Comparison of ENCODE assay signal across 27 mouse cellular contexts in the genomic region with DNA sequence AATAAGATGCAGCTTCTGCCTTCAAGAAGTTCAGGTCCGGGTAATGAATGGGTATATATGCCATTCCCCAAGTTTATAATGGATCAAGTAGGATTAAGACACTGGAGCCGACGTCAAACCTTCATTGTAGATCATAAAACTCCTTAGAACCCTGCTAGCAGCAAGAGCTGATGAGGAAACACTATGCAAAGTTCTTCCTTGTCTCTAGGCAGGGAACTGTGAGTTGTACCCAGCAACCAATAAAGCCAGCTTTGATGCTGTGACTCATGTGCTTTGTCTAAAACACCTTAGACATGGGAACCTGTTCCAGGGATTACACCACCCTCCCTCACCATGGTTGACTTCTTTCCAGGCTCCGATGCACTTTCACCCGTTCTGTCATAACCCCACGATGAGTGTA. TPM values are rescaled to one million over a fixed set of nuclear protein-coding genes. Genes with fewer than 3 reads are reported as not detected.
DNase-seq lines count a peak whose midpoint lies in the region; ATAC-seq and TF ChIP-seq lines count a peak whose summit lies in the region.
"Had no signal": no experiment of that assay in that cellular context is flagged by ENCODE, and none has a peak within 500 bp of the region (broad histone marks: within the 10 kb centered on the region; RNA-seq: fewer than 3 reads in every experiment).

No protein-coding gene starts in this region.

- peak; percentile 25 for DNase-seq in Patski (ENCODE audit: low read depth, low spot score)
- peak; percentile 86 for DNase-seq in fat pad, adult 2 months (ENCODE audit: extremely low read depth, low read depth, low spot score)
- peak; percentile 19 for DNase-seq in large intestine, adult 2 months (ENCODE audit: low read depth, low spot score)
- DNase-seq in heart, postnatal 4 days, result no peak
- no peak for DNase-seq in heart, adult 18-20 months
- DNase-seq in kidney, postnatal 10 days, result no peak
- DNase-seq: adrenal gland, adult 8-10 months; adrenal gland, postnatal 14 days; adrenal gland, postnatal 36 days; cerebellum, adult 11-12 months; cerebellum, adult 2 months; cerebellum, adult 9-10 months; cerebellum, postnatal 10 days; cerebellum, postnatal 25 days had no signal

- in situ Hi-C loops in Patski (cut with MboI; ENCODE audit: low pct_unique_long_range_greater_than_20kb), result no loop called here

- TF ChIP-seq CTCF in Patski (IDR thresholded peaks at IDR 0.05), result no peak

- CTCF ChIA-PET in Patski (lab: Charles Lee), result interaction anchor here (1.1 to 1.2 kb wide), 2 partner anchors 14 to 20 kb away, joined by 3 read pairs; no protein-coding TSS in a partner anchor

- POLR2A ChIA-PET in Patski (lab: Charles Lee), result no interaction called here

- H3K27me3 ChIP-seq in Patski, result no peaks in the 10 kb centered on the region
- H3K27me3 ChIP-seq: embryonic facial prominence, embryonic 12.5 days; forebrain, embryonic 12.5 days had no signal

- ATAC-seq in Patski, result peak; percentile 35
- ATAC-seq: activated CD4-positive, CD25-positive, alpha-beta regulatory T cell, adult 4 months; forebrain, embryonic 14.5 days; forebrain, embryonic 16.5 days had no signal

- WGBS in large intestine, adult 2 months, result 36% methylated on average over 6 of the region's 6 CpGs

RNA-seq across cellular contexts. Expression of a gene that starts 11.2 kb away (rescaled TPM):
- polyA plus RNA-seq in Patski (2021), result not detected
- not detected in 2 replicates for polyA plus RNA-seq in large intestine, adult 2 months (2012; rRNA removed)
- not detected for total RNA-seq in heart, postnatal 4 days (2021)
- total RNA-seq in heart, adult 18-20 months (2021), result not detected
- total RNA-seq: adrenal gland, adult 18-20 months; adrenal gland, adult 8-10 months; adrenal gland, postnatal 14 days; adrenal gland, postnatal 36 days; ES-E14; MEL had no signal
- polyA plus RNA-seq: activated CD4-positive, CD25-positive, alpha-beta regulatory T cell, adult 4 months; C2C12; cerebellum, adult 2 months; cortical plate, adult 2 months; embryonic facial prominence, embryonic 10.5 days; embryonic facial prominence, embryonic 12.5 days; embryonic facial prominence, embryonic 14.5 days; forebrain, embryonic 10.5 days; forebrain, embryonic 12.5 days; forebrain, embryonic 14.5 days; forebrain, embryonic 16.5 days had no signal

RNA-seq across cellular contexts. Expression of a gene that starts 28.9 kb away (rescaled TPM):
- polyA plus RNA-seq in Patski (2021), result 86.1 TPM
- polyA plus RNA-seq in large intestine, adult 2 months (2012; rRNA removed), result 11.3 and 12.0 TPM in 2 replicates
- 10 to 100 TPM; 67.9 to 72.0 TPM for total RNA-seq in heart, postnatal 4 days (2021)
- total RNA-seq in heart, adult 18-20 months (2021), result 10 to 100 TPM; 51.9 to 61.4 TPM

RNA-seq across cellular contexts. Expression of a gene that starts 29.1 kb away (rescaled TPM):
- 82.7 TPM for polyA plus RNA-seq in Patski (2021)
- 6.5 and 6.9 TPM in 2 replicates for polyA plus RNA-seq in large intestine, adult 2 months (2012; rRNA removed)
- 10 to 100 TPM; 36.4 to 36.7 TPM for total RNA-seq in heart, postnatal 4 days (2021)
- total RNA-seq in heart, adult 18-20 months (2021), result 10 to 100 TPM; 50.2 to 54.9 TPM

RNA-seq across cellular contexts. Expression of a gene that starts 52.5 kb away (rescaled TPM):
- polyA plus RNA-seq in Patski (2021), result not detected
- polyA plus RNA-seq in large intestine, adult 2 months (2012; rRNA removed), result not detected in 2 replicates
- not detected for total RNA-seq in heart, postnatal 4 days (2021)
- total RNA-seq in heart, adult 18-20 months (2021), result not detected
- total RNA-seq: adrenal gland, adult 18-20 months; adrenal gland, adult 8-10 months; adrenal gland, postnatal 14 days; adrenal gland, postnatal 36 days; ES-E14; MEL had no signal
- polyA plus RNA-seq: activated CD4-positive, CD25-positive, alpha-beta regulatory T cell, adult 4 months; C2C12; embryonic facial prominence, embryonic 10.5 days; embryonic facial prominence, embryonic 12.5 days; forebrain, embryonic 10.5 days; forebrain, embryonic 12.5 days; forebrain, embryonic 14.5 days; forebrain, embryonic 16.5 days had no signal

Comparison
In these comparisons a context has a peak if more than half of its experiments do, and no peak if none do; other contexts are left out.
1. DNase-seq: peak in Patski (single experiment), fat pad, adult 2 months (single experiment) and large intestine, adult 2 months (single experiment); none in heart, postnatal 4 days (single experiment), heart, adult 18-20 months (0 of 2) and kidney, postnatal 10 days (single experiment).